Mouse (Mus musculus) cortical plate, adult 2 months (tissue): Measurements from ENCODE around the gene H2-Ab1.

Experiments
- CTCF ChIP-seq: fragments of 200-500 bp; IDR thresholded peaks from 2 replicates; pipeline ENCODE4 v1.5.1; 2011; ENCODE audit warnings: mild to moderate bottlenecking, control low read depth, low read length; ENCODE audit not compliant: insufficient read depth; ENCODE audit errors: extremely low read depth
- POLR2A ChIP-seq: fragments of 200-500 bp; IDR thresholded peaks from 2 replicates; pipeline ENCODE4 v1.6.1; 2011; ENCODE audit warnings: mild to moderate bottlenecking, low read length, control low read depth; ENCODE audit not compliant: insufficient read depth; ENCODE audit errors: extremely low read depth

- TF ChIP-seq POLR2A: no peak
- 0 out of 2 replicates have a peak, but pooled peaks have one; percentile 19 for TF ChIP-seq CTCF
These were observed 10.4 kb upstream of the H2-Ab1 start for GRCm38 (mm10) chr17:34247047-34247446.
